Mouse (Mus musculus): ENCODE data around the gene Odf3l1. TPM values are rescaled to one million over a fixed set of nuclear protein-coding genes. Genes with fewer than 3 reads are reported as not detected.
A peak's percentile ranks its signal among the peaks of the same experiment; 100 is the strongest.

Gene Odf3l1
- total RNA-seq, 1 experiment from 2014 or later, result 1.6 TPM

GRCm38 (mm10) chr9:56843679-56844188, 20.7 kb downstream of the Odf3l1 start:
- DNase-seq, result peak; percentile 61

- no peak for DNase-seq
Observed at GRCm38 (mm10) chr9:56842303-56842719, 22.2 kb downstream of the Odf3l1 start.

GRCm38 (mm10) chr9:56841864-56842263, 22.6 kb downstream of the Odf3l1 start:
- no peak for DNase-seq

GRCm38 (mm10) chr9:56840721-56841120, 23.8 kb downstream of the Odf3l1 start:
- no peak for DNase-seq

GRCm38 (mm10) chr9:56835152-56835551, 29.3 kb downstream of the Odf3l1 start:
- DNase-seq, result no peak

GRCm38 (mm10) chr9:56832900-56833299, 31.6 kb downstream of the Odf3l1 start:
- DNase-seq, result no peak

- DNase-seq, result no peak
Observed at GRCm38 (mm10) chr9:56831904-56832303, 32.6 kb downstream of the Odf3l1 start.

- DNase-seq, result no peak
Observed at GRCm38 (mm10) chr9:56830162-56830561, 34.3 kb downstream of the Odf3l1 start.

GRCm38 (mm10) chr9:56828841-56829240, 35.6 kb downstream of the Odf3l1 start:
- no peak for DNase-seq

GRCm38 (mm10) chr9:56828146-56828545, 36.3 kb downstream of the Odf3l1 start:
- no peak for DNase-seq

- DNase-seq, result no peak
Observed at GRCm38 (mm10) chr9:56825476-56826213, 38.8 kb downstream of the Odf3l1 start.

- DNase-seq, result no peak
Observed at GRCm38 (mm10) chr9:56824900-56825299, 39.6 kb downstream of the Odf3l1 start.

- no peak for DNase-seq
Observed at GRCm38 (mm10) chr9:56810916-56811315, 53.6 kb downstream of the Odf3l1 start.

- DNase-seq, result no peak
Observed at GRCm38 (mm10) chr9:56807990-56808389, 56.5 kb downstream of the Odf3l1 start.

- DNase-seq, result no peak
Observed at GRCm38 (mm10) chr9:56803146-56803545, 61.3 kb downstream of the Odf3l1 start.

Other genes with a start within 250 kb of the Odf3l1 start
- 0.86 and 1.1 TPM in 2 replicates for gene Lingo1, start 68.2 kb downstream of the Odf3l1 start, total RNA-seq (2021)
- gene Cspg4, start 354 bp upstream of the Odf3l1 start, total RNA-seq (2021), result 10.0 and 10.4 TPM in 2 replicates
- gene Snx33, start 63.7 kb upstream of the Odf3l1 start, total RNA-seq (2021), result 28.6 and 35.1 TPM in 2 replicates
- 87.0 and 105 TPM in 2 replicates for gene Imp3, start 72.8 kb upstream of the Odf3l1 start, total RNA-seq (2021)
- 15.0 and 16.4 TPM in 2 replicates for gene Snupn, start 86.2 kb upstream of the Odf3l1 start, total RNA-seq (2021)
- 46.9 and 60.9 TPM in 2 replicates for gene Ptpn9, start 130.2 kb upstream of the Odf3l1 start, total RNA-seq (2021)
- gene Sin3a, start 207.4 kb upstream of the Odf3l1 start, total RNA-seq (2021), result 59.6 and 73.2 TPM in 2 replicates